Mouse (Mus musculus) testis, adult 2 months (tissue): ENCODE measurements around the gene Ugt1a10. TPM values are rescaled to one million over a fixed set of nuclear protein-coding genes. Genes with fewer than 3 reads are reported as not detected.
"Not testable (repeated sequence)": the region's sequence is repeated elsewhere in the genome, so short reads cannot be mapped to it uniquely, and the experiment has no call there.

Experiments
- H3K27ac ChIP-seq: fragments of 200-500 bp; 2 replicates; pipeline ENCODE4 v1.5.1; 2012; ENCODE audit warnings: low read depth, low read length; ENCODE audit not compliant: control insufficient read depth, insufficient read depth
- H3K27me3 ChIP-seq: fragments of 200-500 bp; 2 replicates; pipeline ENCODE4 v1.6.1; 2012; ENCODE audit warnings: mild to moderate bottlenecking, low read length, moderate library complexity; ENCODE audit not compliant: control insufficient read depth, insufficient read depth
- H3K36me3 ChIP-seq: fragments of 200-500 bp; 2 replicates; pipeline ENCODE4 v1.6.1; 2012; ENCODE audit warnings: mild to moderate bottlenecking, low read length; ENCODE audit not compliant: control insufficient read depth, insufficient read depth
- H3K4me1 ChIP-seq: fragments of 200-500 bp; 2 replicates; pipeline ENCODE4 v1.6.1; 2012; ENCODE audit warnings: low read length; ENCODE audit not compliant: control insufficient read depth, insufficient read depth
- H3K4me3 ChIP-seq: fragments of 200-500 bp; 2 replicates; pipeline ENCODE4 v1.5.1; 2012; ENCODE audit warnings: low read depth, mild to moderate bottlenecking, low read length, moderate library complexity, mixed read lengths; ENCODE audit not compliant: control insufficient read depth
- CTCF ChIP-seq: fragments of 200-500 bp; IDR thresholded peaks from 2 replicates; pipeline ENCODE4 v1.5.1; 2012; ENCODE audit warnings: low read depth, mild to moderate bottlenecking, inconsistent platforms, low read length, moderate library complexity; ENCODE audit not compliant: control insufficient read depth, insufficient read depth, insufficient replicate concordance
- POLR2A ChIP-seq: fragments of 200-500 bp; IDR thresholded peaks from 2 replicates; pipeline ENCODE4 v1.6.1; 2012; ENCODE audit warnings: low read depth, mild to moderate bottlenecking, inconsistent platforms, low read length, moderate library complexity; ENCODE audit not compliant: control insufficient read depth
- polyA plus RNA-seq: library from polyadenylated mRNA; depleted of rRNA; stranded (reverse); fragments of >200 nt; gene quantifications from 2 replicates; pipeline ENCODE4 v1.2.3, GENCODE M21; 2012

The Ugt1a10 gene
- polyA plus RNA-seq, 1 experiment, result not detected

GRCm38 (mm10) chr1:88015371-88015770, 39.8 kb upstream of the Ugt1a10 start:
- no peaks in the 10 kb centered on the region for H3K27me3 ChIP-seq
- H3K4me1 ChIP-seq, result peaks cover 2% of the 10 kb centered on the region; the same call in 1 of the 2 replicates
- H3K36me3 ChIP-seq, result no peaks in the 10 kb centered on the region
- no peak for TF ChIP-seq POLR2A
- H3K4me3 ChIP-seq, result no peak overlapping the region
- no peak overlapping the region for H3K27ac ChIP-seq

- not testable (repeated sequence) for H3K27me3 ChIP-seq, H3K4me3 ChIP-seq, H3K27ac ChIP-seq, H3K4me1 ChIP-seq, H3K36me3 ChIP-seq
These were observed 29.9 kb upstream of the Ugt1a10 start for GRCm38 (mm10) chr1:88025244-88025643.

- H3K27me3 ChIP-seq, H3K27ac ChIP-seq, H3K4me1 ChIP-seq, H3K36me3 ChIP-seq, H3K4me3 ChIP-seq: not testable (repeated sequence)
These were observed 12.1 kb upstream of the Ugt1a10 start for GRCm38 (mm10) chr1:88043044-88043443.

- H3K27me3 ChIP-seq, H3K27ac ChIP-seq, H3K4me3 ChIP-seq, H3K4me1 ChIP-seq, H3K36me3 ChIP-seq: not testable (repeated sequence)
These were observed 10.3 kb upstream of the Ugt1a10 start for GRCm38 (mm10) chr1:88044832-88045437.

- not testable (repeated sequence) for H3K27ac ChIP-seq, H3K4me3 ChIP-seq, H3K4me1 ChIP-seq, H3K27me3 ChIP-seq, H3K36me3 ChIP-seq
These were observed 7.8 kb upstream of the Ugt1a10 start for GRCm38 (mm10) chr1:88047408-88047807.

- not testable (repeated sequence) for H3K27ac ChIP-seq, H3K4me3 ChIP-seq, H3K4me1 ChIP-seq, H3K27me3 ChIP-seq, H3K36me3 ChIP-seq
These were observed 11.4 kb downstream of the Ugt1a10 start for GRCm38 (mm10) chr1:88066472-88067102.

GRCm38 (mm10) chr1:88070495-88070894, 15.3 kb downstream of the Ugt1a10 start, which contains the start of gene Ugt1a9:
Gene Ugt1a9 (plus strand): TSS chr1:88070800.
- no peak within 1 kb of the TSS for H3K4me3 ChIP-seq
- H3K27me3 ChIP-seq, result no peaks in the 10 kb centered on the region
- no peaks in the 10 kb centered on the region for H3K4me1 ChIP-seq
- no peak within 1 kb of the TSS for H3K27ac ChIP-seq
- no peak for TF ChIP-seq CTCF
- no peak for TF ChIP-seq POLR2A
- no peaks in the 10 kb centered on the region for H3K36me3 ChIP-seq

GRCm38 (mm10) chr1:88070902-88071301, 15.7 kb downstream of the Ugt1a10 start:
- Histone ChIP-seq H3K4me3 (no peak overlapping the region), H3K4me1 (no peaks in the 10 kb centered on the region), H3K27me3 (no peaks in the 10 kb centered on the region), H3K36me3 (no peaks in the 10 kb centered on the region), H3K27ac (no peak overlapping the region)
- TF ChIP-seq CTCF, result no peak
- TF ChIP-seq POLR2A, result no peak
